Mouse (Mus musculus) liver, embryonic 14.5 days (tissue): ENCODE measurements around the gene Pgam1. TPM values are rescaled to one million over a fixed set of nuclear protein-coding genes. Genes with fewer than 3 reads are reported as not detected.

Experiments
- ATAC-seq: fragments of 200-750 bp; cut with Nextera tagmentation; 2 replicates; pipeline ENCODE4 v1.8.0; 2017; ENCODE audit warnings: moderate number of reproducible peaks, mild to moderate bottlenecking, moderate library complexity; ENCODE audit not compliant: insufficient read depth
- DNase-seq, 3 experiments: peaks; one replicate each; pipeline ENCODE4 v3.0.0-alpha.2; 2012 to 2013; ENCODE audit warnings: low read depth in 3 of 3, low spot score in 3 of 3
- H3K27ac ChIP-seq: fragments of 300-500 bp; sonication (generic); 2 replicates; pipeline ENCODE4 v1.5.1; 2014; ENCODE audit warnings: moderate library complexity, mild to moderate bottlenecking, control low read depth, inconsistent platforms
- H3K27me3 ChIP-seq: fragments of 300-500 bp; sonication (generic); 2 replicates; pipeline ENCODE4 v1.6.1; 2014; ENCODE audit warnings: mild to moderate bottlenecking, low read length, moderate library complexity; ENCODE audit not compliant: control insufficient read depth, insufficient read depth
- H3K36me3 ChIP-seq: fragments of 300-500 bp; sonication (generic); replicated peaks from 2 replicates; pipeline ENCODE4 v1.6.1; 2014; ENCODE audit warnings: low read depth; ENCODE audit not compliant: control insufficient read depth, insufficient read depth
- H3K4me1 ChIP-seq, 2 experiments: fragments of 200-500 bp in 1 of 2; fragments of 300-500 bp in 1 of 2; sonication (generic) in 1 of 2; replicated peaks; 2 replicates each; pipeline ENCODE4 v1.6.1; 2012 to 2014; ENCODE audit warnings: antibody characterized with exemption in 1 of 2, inconsistent platforms in 1 of 2, low read length in 1 of 2; ENCODE audit not compliant: control insufficient read depth in 2 of 2, insufficient read depth in 2 of 2
- H3K4me2 ChIP-seq: fragments of 300-500 bp; sonication (generic); 2 replicates; pipeline ENCODE4 v1.6.1; 2014; ENCODE audit warnings: low read depth, mild to moderate bottlenecking, control low read depth, moderate library complexity
- H3K4me3 ChIP-seq, 2 experiments: fragments of 200-500 bp in 1 of 2; fragments of 300-500 bp in 1 of 2; sonication (generic) in 1 of 2; 2 replicates each; pipeline ENCODE4 v1.5.1; 2012 to 2014; ENCODE audit warnings: low read depth in 2 of 2, low read length in 2 of 2, mild to moderate bottlenecking in 2 of 2, control low read depth in 1 of 2, inconsistent platforms in 1 of 2, moderate library complexity in 1 of 2; ENCODE audit not compliant: insufficient read depth in 1 of 2
- H3K9ac ChIP-seq: fragments of 300-500 bp; sonication (generic); replicated peaks from 2 replicates; pipeline ENCODE4 v1.6.1; 2014; ENCODE audit warnings: mild to moderate bottlenecking, control low read depth, moderate library complexity
- H3K9me3 ChIP-seq: fragments of 300-500 bp; sonication (generic); 2 replicates; pipeline ENCODE4 v1.6.1; 2016; ENCODE audit warnings: low read length, mixed read lengths; ENCODE audit not compliant: control insufficient read depth
- CTCF ChIP-seq: IDR thresholded peaks from 2 replicates; pipeline ENCODE4 v1.5.1; 2016; ENCODE audit warnings: antibody characterized with exemption, low read depth, control low read depth
- EP300 ChIP-seq: IDR thresholded peaks from 2 replicates; pipeline ENCODE4 v1.6.1; 2016; ENCODE audit warnings: antibody characterized with exemption, low read depth
- WGBS: fragments of 180-500 bp; shearing (Covaris S2); extraction: QIAGEN DNeasy Blood & Tissue Kit; methylation state at CpG from one replicate; pipeline ENCODE4 v1.1.7; 2014; ENCODE audit not compliant: insufficient replicate concordance; 5-methylcytosine and 5-hydroxymethylcytosine counted together
- polyA plus RNA-seq, 2 experiments: library from polyadenylated mRNA; depleted of rRNA in 1 of 2; stranded (reverse) in 1 of 2; unstranded in 1 of 2; fragments of >200 nt; fragmentation: Nextera tagmentation in 1 of 2; extraction: Ambion mirVana in 1 of 2; gene quantifications; 2 replicates each; pipeline versions ENCODE4 v1.2.1 to v1.2.3; 2012 to 2014

Gene Pgam1
- polyA plus RNA-seq, 2 experiments: 123 to 190 TPM

DNA sequence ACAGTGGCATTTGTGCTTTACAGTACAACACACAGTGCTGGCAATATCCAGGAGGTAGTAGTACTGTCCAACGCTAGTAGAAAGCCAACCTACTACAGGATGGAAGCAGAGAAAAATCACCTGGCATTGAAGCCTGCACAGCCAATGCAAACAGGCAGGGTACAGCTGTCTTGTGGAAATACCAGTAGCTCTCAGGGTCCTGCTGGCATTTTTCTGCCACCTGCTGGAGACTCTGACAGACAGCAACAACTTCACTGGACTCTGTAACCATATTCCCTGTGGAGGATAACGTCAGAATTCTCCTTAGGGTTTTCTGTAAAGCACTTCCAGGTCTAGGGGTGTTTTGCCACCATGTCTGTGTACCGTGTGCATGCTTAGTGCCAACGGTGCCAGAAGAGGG is 40.6 kb downstream of the Pgam1 start:
- no peaks in the 10 kb centered on the region for H3K9me3 ChIP-seq
- no peaks in the 10 kb centered on the region for H3K27me3 ChIP-seq

DNA sequence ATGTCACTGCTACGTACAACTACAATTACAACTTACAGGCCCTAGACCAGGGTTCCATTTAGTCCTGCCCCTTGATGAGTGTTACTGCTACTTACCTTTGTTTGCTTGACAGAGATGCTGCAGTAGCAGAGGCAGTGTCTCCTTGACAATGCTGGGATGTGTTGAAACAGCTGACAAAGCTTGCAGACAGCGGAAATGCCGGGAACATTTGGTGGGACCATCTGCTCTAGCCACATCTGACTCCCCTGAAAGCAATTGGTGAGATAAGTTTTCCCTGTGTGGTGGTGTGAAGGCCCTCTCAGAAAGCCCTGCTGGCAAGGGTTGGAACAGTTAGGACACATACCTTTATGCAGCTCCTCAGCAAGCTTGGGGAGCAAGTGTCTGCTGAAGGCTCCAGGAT is 41.9 kb downstream of the Pgam1 start:
- 88% methylated on average over 3 of the region's 3 CpGs for WGBS
- no peak overlapping the region for H3K4me2 ChIP-seq
- no peak for DNase-seq

More for the DNA sequence above, 40.6 kb downstream of the Pgam1 start:
- ATAC-seq (no peak), DNase-seq (no peak)
- Histone ChIP-seq H3K9ac (no peak overlapping the region), H3K4me2 (no peak overlapping the region), H3K36me3 (peaks cover 50% of the 10 kb centered on the region), H3K27ac (no peak overlapping the region), H3K4me3 (no peak overlapping the region), H3K4me1 (no peaks in the 10 kb centered on the region)
- 78% methylated on average over 4 of the region's 4 CpGs for WGBS
- peak; percentile 65 for TF ChIP-seq CTCF
- no peak for TF ChIP-seq EP300

More for the DNA sequence above, 41.9 kb downstream of the Pgam1 start:
- Histone ChIP-seq H3K27me3 (no peaks in the 10 kb centered on the region), H3K4me1 (no peaks in the 10 kb centered on the region), H3K4me3 (no peak overlapping the region), H3K27ac (no peak overlapping the region), H3K9ac (no peak overlapping the region), H3K9me3 (no peaks in the 10 kb centered on the region), H3K36me3 (peaks cover 46% of the 10 kb centered on the region)
- no peak for TF ChIP-seq CTCF
- no peak for TF ChIP-seq EP300
- no peak for ATAC-seq

Other genes with a start within 250 kb of the Pgam1 start
- gene Slit1, start 168.3 kb upstream of the Pgam1 start, polyA plus RNA-seq (2012; rRNA removed): 0.10 and 0.14 TPM in 2 replicates
- not detected in 2 replicates for gene Slit1, start 168.3 kb upstream of the Pgam1 start, polyA plus RNA-seq (2014; fragmentation: Nextera tagmentation; extraction: Ambion mirVana)
- gene Arhgap19, start 109.9 kb upstream of the Pgam1 start, polyA plus RNA-seq (2012; rRNA removed): 16.8 and 21.8 TPM in 2 replicates
- gene Arhgap19, start 109.9 kb upstream of the Pgam1 start, polyA plus RNA-seq (2014; fragmentation: Nextera tagmentation; extraction: Ambion mirVana): 29.5 and 30.0 TPM in 2 replicates
- 3.0 and 3.4 TPM in 2 replicates for gene Frat1, start 82.0 kb upstream of the Pgam1 start, polyA plus RNA-seq (2012; rRNA removed)
- 9.9 and 10.2 TPM in 2 replicates for gene Frat1, start 82.0 kb upstream of the Pgam1 start, polyA plus RNA-seq (2014; fragmentation: Nextera tagmentation; extraction: Ambion mirVana)
- gene Frat2, start 63.8 kb upstream of the Pgam1 start, polyA plus RNA-seq (2012; rRNA removed): 5.2 and 5.4 TPM in 2 replicates
- gene Frat2, start 63.8 kb upstream of the Pgam1 start, polyA plus RNA-seq (2014; fragmentation: Nextera tagmentation; extraction: Ambion mirVana): 2.9 and 3.4 TPM in 2 replicates
- gene Rrp12, start 15.8 kb upstream of the Pgam1 start, polyA plus RNA-seq (2012; rRNA removed): 4.8 and 6.0 TPM in 2 replicates
- gene Rrp12, start 15.8 kb upstream of the Pgam1 start, polyA plus RNA-seq (2014; fragmentation: Nextera tagmentation; extraction: Ambion mirVana): 5.0 and 7.4 TPM in 2 replicates
- 17.9 and 20.4 TPM in 2 replicates for gene Exosc1, start 21.5 kb downstream of the Pgam1 start, polyA plus RNA-seq (2012; rRNA removed)
- gene Exosc1, start 21.5 kb downstream of the Pgam1 start, polyA plus RNA-seq (2014; fragmentation: Nextera tagmentation; extraction: Ambion mirVana): 38.8 and 40.1 TPM in 2 replicates
- 25.6 and 27.0 TPM in 2 replicates for gene Zdhhc16, start 21.6 kb downstream of the Pgam1 start, polyA plus RNA-seq (2012; rRNA removed)
- gene Zdhhc16, start 21.6 kb downstream of the Pgam1 start, polyA plus RNA-seq (2014; fragmentation: Nextera tagmentation; extraction: Ambion mirVana): 25.9 and 28.5 TPM in 2 replicates
- gene Mms19, start 69.2 kb downstream of the Pgam1 start, polyA plus RNA-seq (2012; rRNA removed): 18.2 and 18.5 TPM in 2 replicates
- gene Mms19, start 69.2 kb downstream of the Pgam1 start, polyA plus RNA-seq (2014; fragmentation: Nextera tagmentation; extraction: Ambion mirVana): 10.4 and 10.8 TPM in 2 replicates
- 4.2 and 4.4 TPM in 2 replicates for gene Ubtd1, start 69.8 kb downstream of the Pgam1 start, polyA plus RNA-seq (2012; rRNA removed)
- 1.9 and 2.0 TPM in 2 replicates for gene Ubtd1, start 69.8 kb downstream of the Pgam1 start, polyA plus RNA-seq (2014; fragmentation: Nextera tagmentation; extraction: Ambion mirVana)
- 0.08 TPM in 1 of 2 replicates, not detected in the other for gene Ankrd2, start 124.1 kb downstream of the Pgam1 start, polyA plus RNA-seq (2012; rRNA removed)
- not detected in 2 replicates for gene Ankrd2, start 124.1 kb downstream of the Pgam1 start, polyA plus RNA-seq (2014; fragmentation: Nextera tagmentation; extraction: Ambion mirVana)
- 22.1 and 25.8 TPM in 2 replicates for gene Hoga1, start 133.7 kb downstream of the Pgam1 start, polyA plus RNA-seq (2012; rRNA removed)
- 30.4 and 36.8 TPM in 2 replicates for gene Hoga1, start 133.7 kb downstream of the Pgam1 start, polyA plus RNA-seq (2014; fragmentation: Nextera tagmentation; extraction: Ambion mirVana)
- 0.92 and 1.1 TPM in 2 replicates for gene 4933411K16Rik, start 140.3 kb downstream of the Pgam1 start, polyA plus RNA-seq (2012; rRNA removed)
- not detected in 2 replicates for gene 4933411K16Rik, start 140.3 kb downstream of the Pgam1 start, polyA plus RNA-seq (2014; fragmentation: Nextera tagmentation; extraction: Ambion mirVana)
- 1.5 and 1.6 TPM in 2 replicates for gene Morn4, start 174.4 kb downstream of the Pgam1 start, polyA plus RNA-seq (2012; rRNA removed)
- 1.4 TPM in 2 replicates for gene Morn4, start 174.4 kb downstream of the Pgam1 start, polyA plus RNA-seq (2014; fragmentation: Nextera tagmentation; extraction: Ambion mirVana)
- gene Pi4k2a, start 178.5 kb downstream of the Pgam1 start, polyA plus RNA-seq (2012; rRNA removed): 8.1 and 8.6 TPM in 2 replicates
- gene Pi4k2a, start 178.5 kb downstream of the Pgam1 start, polyA plus RNA-seq (2014; fragmentation: Nextera tagmentation; extraction: Ambion mirVana): 9.1 and 11.6 TPM in 2 replicates
- gene Avpi1, start 217.1 kb downstream of the Pgam1 start, polyA plus RNA-seq (2012; rRNA removed): 7.2 and 8.5 TPM in 2 replicates
- gene Avpi1, start 217.1 kb downstream of the Pgam1 start, polyA plus RNA-seq (2014; fragmentation: Nextera tagmentation; extraction: Ambion mirVana): 20.4 and 21.7 TPM in 2 replicates
- 7.6 and 8.6 TPM in 2 replicates for gene Marveld1, start 235.5 kb downstream of the Pgam1 start, polyA plus RNA-seq (2012; rRNA removed)
- gene Marveld1, start 235.5 kb downstream of the Pgam1 start, polyA plus RNA-seq (2014; fragmentation: Nextera tagmentation; extraction: Ambion mirVana): 1.6 and 2.4 TPM in 2 replicates